Mouse (Mus musculus): Measurements from ENCODE around the gene Lsamp.

GRCm38 (mm10) chr16:41131053-41131452 lies 1146.9 kb downstream of the Lsamp start:
- TF ChIP-seq GATA1 (IDR thresholded peaks at IDR 0.05; ENCODE audit: borderline replicate concordance, low read length) (no peak), FLI1 (IDR thresholded peaks at IDR 0.05; ENCODE audit: low read length) (no peak)
